Mouse (Mus musculus): ENCODE measurements around the gene Slc5a11.

Slc5a11 gene

DNA sequence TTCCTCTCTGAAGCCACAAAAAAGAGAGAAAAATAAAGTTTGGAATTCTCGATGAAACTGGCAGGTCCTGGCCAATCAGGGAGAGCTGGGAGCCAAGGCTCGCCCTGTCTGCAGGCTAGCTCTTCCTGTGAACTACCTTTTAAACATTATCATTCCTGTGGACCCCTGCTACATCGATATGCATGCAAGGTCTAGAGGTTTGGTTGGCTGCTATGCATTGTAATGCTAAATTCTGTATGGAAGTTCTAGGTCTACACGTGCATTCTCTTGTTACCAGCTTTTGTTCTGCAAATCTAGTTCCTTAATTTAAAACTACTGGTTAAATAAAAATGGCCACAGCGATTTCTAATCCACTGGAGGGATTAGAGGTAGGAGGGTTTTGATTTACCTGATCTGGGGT lies 3.1 kb upstream of the Slc5a11 start:
- DNase-seq (ENCODE audit: low read depth, low spot score): no peak

DNA sequence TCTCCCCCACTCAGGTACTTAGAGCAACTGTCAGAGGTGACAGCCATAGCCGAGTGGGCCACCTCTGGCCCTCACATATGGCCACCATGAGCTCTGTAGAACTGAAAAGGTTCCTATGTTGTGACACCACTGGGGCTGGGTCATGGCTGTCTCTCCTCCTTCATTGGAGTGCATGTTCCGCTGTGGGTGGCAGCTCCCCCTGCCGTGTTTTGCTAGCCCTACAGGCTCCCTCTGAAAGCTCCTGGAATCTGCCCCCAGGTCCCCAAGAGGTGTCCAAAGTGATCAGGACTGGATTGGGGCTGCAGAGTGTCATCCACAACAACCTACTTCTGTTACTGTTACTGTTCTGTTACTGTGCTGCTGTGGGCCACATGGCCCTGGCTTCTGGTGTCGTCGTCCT lies 2.3 kb upstream of the Slc5a11 start:
- DNase-seq (ENCODE audit: low read depth, low spot score): no peak

DNA sequence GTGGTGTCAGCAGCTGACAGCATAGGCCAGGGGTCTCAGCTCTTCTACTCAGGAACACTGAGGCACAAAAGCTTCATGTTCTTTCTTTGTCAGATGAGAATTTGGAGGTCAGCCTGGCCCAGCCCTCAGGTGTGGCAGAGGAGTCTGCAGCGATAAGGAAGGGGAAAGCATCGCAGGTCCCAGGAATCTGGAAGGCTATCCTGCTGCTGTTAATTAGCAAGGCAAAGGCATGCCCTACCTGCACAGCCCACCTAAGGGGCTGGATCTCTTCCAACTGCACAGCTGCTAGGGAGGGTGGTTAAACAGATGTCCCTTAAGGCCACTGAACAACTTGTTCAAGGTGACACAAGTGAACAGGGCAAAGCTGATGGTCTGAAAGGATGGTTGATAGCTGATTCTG lies 558 bp downstream of the Slc5a11 start:
- no peak for DNase-seq (ENCODE audit: low read depth, low spot score)

DNA sequence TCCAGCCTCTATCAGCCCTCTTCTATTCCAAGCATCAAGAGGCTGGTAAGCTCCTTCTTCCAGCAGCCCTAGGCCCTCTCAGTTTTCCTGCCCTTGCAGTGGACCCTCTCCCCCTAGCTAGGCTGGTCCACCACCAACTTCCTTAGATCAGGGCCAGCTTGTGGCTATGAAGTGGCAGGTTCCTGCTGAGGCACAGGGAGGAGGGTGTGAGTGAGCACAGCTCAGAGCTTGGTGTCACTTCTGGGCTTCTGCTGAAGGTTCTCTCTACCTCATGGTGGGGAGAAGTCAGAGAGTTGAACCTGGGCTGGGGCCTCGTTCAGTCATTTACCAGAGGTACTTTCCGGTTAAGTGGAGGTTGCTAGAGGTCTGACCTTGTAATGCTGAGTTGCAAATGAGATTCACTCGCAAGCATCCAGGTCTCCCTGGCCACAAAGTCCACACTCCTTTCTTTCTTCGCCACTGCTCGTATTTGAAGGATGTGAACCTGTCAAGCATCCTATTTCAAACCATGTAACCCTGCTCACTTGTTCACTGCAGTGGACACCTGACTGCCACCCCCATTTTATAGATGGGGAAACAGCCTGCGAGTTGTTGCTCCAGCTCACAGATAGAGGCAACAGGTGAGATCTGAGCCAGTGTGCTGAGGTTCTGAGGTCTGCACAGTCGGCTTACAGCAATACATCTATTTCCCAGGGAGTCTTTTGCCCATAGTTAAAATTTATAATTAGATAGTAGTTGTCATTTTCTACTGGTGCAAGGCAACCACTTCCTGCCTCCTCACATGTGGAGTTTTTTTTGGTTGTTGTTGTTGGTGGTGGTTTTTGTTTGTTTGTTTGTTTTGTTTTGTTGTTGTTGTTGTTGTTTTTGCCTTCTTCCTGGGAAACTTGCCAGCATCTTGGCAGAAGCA lies 3.1 kb downstream of the Slc5a11 start:
- DNase-seq (ENCODE audit: low read depth, low spot score): no peak

DNA sequence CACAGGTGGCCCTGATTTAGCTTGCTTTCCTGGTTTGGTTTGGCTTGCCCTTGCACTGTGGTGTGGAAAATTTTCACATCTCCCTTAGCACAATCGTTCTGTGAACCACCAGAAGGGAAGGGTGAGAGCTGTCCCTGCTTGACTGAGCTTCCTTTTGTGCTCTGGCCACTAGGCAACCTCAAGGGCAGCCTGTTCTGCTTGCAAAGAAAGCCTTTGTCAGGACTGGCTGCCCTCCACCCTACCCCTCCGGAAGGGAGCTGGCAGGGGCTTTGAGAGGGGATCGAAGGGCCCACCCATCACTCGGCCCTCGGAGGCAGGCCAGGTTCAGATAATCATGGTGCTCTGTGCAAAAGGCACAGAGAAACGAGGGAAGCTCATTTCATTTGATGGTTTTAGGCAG lies 4.0 kb downstream of the Slc5a11 start:
- no peak for DNase-seq (ENCODE audit: low read depth, low spot score)

DNA sequence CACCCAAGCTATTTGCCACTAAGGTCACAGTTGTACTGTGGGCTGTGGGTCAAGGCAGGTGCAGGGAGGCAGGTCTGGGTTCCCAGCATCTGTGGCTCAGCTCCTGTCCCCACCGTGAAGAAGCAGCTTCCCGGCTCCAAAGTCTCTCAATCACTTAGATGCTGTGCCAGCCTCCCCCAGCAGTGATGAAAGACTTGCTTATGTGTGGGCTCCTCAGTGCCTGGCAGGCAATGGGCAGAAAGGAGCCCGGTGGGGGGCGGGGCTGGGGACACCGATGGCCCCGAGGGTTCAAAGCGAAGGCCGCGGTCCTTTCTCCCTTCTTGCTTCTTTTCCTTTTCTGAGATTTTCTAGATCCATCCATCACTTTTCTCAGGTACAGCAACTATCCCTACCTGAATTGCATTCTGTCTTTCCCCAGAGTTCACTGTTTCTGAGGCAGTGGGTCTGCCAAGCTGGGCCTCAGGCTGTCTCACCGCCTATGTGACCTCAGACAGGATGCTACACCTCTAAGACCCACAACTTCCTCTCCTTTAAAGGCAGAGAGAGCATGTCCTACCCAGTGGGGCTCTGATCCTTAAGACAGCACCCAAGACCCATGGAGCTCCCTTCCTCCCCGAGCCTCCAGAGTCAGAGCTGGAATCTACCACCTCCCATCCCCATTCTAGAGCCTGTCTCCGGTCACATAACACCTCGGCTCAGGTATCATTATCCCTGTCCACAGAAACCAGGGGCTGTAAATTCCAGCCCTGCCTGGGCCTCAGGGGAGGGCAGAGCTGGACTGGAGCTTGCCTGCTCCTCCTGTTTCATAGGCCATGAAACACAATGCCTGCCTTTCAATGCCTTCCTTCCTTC lies 5.4 kb downstream of the Slc5a11 start:
- DNase-seq (ENCODE audit: low read depth, low spot score): no peak

DNA sequence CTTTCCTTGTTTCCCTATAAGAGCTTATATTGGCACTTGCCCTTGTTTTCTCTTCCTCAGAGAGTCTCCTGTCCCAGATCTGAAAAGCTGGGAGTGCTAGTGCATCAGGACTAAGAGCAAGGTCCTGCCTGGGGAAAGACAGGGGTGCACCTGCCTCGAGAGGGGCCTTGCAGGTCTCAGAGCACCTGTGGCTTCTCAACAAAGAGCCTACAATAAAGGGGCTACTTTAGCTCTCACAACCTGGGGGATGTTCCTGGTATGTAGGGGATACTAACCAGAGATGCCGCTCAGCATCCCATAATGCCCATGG lies 6.0 kb downstream of the Slc5a11 start:
- no peak for DNase-seq (ENCODE audit: low read depth, low spot score)

DNA sequence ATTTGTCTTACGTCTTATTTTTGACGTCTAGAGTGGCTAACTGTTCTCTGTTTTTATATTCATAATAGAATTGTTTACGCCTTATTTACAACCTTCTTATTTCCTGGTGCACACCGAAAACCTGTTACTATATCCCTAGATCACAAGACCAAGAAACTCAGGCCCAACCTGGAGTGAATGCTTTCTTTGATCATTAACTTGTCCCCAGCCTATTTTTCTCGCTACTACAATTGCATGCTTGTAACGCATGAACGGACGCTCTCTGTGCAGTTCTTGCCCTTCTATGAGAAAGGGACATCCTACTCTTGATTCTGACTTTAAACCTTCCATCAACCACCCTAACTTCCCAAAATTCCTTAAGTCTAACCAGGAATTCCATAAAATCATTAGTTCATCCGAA lies 9.5 kb downstream of the Slc5a11 start:
- no peak for DNase-seq (ENCODE audit: low read depth, low spot score)

DNA sequence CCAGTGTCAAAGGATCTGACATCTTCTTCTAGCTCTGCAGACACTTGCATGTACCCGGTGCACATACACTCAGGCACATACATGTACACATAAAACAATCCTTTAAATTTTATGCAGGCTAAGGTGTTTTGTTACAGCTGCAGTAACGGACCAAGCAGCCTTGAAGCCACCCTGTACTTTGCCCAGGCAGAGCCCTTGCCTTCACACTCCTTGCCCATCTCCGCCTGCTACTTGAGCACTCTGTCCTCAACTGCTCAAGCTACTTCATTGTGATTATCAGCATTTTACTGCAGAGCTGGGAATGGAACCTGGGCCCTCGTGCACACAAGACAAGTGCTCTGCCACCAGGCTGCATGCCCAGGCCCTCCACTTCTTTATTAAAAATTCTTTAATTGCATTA lies 10.6 kb downstream of the Slc5a11 start:
- no peak for DNase-seq (ENCODE audit: low read depth, low spot score)

DNA sequence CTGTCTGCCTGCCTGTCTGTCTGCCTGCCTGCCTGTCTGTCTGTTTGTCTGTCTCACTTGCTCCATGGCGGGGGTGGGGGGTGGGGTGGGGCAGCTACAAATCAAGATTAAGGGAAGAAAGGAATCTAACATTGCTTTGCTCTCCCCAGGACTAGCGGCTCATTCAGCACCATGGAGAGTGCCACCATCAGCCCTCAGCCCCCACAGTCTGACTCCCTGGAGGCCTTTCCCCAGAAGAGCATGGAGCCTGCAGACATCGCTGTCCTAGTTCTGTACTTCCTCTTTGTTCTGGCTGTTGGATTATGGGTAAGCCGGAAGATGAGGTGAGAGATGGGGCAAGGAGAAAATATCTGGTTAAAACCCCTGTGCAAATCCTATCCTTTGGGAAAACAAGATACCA lies 20.9 kb downstream of the Slc5a11 start:
- no peak for DNase-seq (ENCODE audit: low read depth, low spot score)

DNA sequence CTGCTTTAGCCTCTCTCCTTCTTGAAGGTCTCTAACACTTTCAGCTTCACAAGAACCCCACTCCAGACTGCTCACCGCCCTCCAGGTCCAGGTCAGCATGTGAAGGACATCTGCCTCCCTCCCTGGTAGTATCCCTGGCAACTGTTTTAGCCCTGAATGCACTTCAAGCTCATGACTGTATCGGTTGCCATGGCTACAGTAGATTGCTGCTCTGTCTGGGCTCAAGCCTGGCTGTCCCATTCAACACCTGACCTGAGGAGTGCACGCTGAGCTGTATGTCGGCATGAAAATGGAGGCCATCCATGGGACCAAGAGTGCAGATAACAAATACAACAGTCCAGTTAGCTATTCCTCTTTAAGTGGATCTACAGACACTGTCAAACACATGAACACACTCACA lies 24.0 kb downstream of the Slc5a11 start:
- DNase-seq (ENCODE audit: low read depth, low spot score): no peak

DNA sequence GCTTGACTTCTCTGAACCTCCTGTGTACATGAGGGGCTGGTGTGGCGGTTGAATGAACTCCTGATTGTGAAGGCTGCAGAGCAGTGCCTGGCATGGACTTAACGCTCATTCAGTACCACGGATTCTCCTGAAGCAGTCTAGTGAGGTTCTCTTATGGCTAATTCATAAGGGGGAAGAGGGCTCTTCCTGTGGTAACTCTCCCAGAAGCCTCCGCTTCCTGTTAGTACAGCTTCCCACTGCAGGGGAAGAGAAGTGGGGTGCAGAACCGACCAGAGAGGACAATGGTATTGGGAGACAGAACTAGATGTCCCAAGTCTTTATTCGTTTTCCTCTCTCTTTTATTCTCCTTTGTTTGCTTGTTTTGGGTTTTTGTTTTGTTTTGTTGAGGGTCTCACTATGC lies 25.5 kb downstream of the Slc5a11 start:
- DNase-seq (ENCODE audit: low read depth, low spot score): no peak

DNA sequence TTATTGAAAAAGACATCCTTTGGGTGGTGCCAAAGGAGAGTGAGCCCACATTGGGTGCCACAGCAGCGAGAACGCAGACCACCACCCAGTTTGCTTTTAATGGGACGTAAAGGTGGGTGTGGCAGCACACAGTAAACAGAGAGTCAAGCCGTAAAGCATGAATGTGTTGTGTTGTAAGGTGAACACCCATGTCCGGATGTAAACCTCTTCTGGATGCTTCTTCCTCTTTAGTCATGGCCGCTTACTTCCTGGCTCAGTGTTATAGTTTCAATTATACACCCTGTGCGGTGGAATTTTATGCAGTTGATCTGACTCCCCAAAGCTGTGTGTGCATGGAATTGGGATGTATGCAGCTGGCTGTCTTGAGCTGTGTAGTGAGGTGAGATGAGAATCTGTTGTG lies 27.7 kb downstream of the Slc5a11 start:
- no peak for DNase-seq (ENCODE audit: low read depth, low spot score)

DNA sequence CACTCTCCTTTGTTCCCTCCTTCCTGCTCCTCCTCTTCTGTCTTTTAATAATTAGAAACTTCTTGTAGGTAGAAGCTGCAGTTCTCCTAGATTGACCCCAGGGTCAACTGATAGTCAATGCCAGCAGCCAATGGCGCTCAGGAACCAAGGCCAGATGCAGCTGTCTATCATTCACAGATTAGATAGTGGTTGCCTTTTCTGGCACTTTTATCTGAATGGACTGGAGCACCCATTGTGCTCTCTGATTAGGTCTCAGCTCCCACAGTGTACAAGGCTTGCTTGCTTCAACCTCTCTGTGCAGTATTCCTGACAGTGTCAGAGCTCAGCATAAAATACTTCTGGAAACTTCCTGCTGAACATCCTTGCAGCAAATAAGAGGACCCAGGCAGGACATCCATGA lies 30.3 kb downstream of the Slc5a11 start:
- no peak for DNase-seq (ENCODE audit: low read depth, low spot score)

DNA sequence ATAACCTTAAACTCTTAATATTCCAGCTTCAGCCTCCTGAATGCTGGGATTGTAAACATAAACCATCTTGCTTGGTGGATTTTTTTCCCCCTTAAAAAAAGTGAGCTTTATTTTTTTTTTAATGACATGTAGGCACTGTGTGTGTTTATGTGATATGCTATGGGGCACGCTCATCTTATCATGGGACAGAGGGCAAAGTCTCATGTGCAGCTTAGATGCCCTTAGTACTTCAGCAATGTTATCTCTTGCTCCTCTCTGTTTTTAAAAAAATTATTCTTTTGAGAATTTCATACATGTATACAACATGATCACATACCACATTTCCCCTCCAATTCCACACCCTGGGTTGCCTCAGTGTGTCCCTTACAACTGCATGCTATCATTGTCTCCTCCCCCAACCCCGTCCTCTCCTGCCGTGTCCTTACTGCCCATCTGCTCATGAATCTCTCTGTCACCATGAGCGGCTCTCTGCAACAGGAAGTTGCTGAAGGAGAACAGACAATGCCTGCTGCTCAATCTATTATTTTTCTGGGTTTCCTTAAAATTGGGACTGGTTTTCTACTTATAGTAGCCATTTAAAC lies 32.0 kb downstream of the Slc5a11 start:
- DNase-seq (ENCODE audit: low read depth, low spot score): no peak

DNA sequence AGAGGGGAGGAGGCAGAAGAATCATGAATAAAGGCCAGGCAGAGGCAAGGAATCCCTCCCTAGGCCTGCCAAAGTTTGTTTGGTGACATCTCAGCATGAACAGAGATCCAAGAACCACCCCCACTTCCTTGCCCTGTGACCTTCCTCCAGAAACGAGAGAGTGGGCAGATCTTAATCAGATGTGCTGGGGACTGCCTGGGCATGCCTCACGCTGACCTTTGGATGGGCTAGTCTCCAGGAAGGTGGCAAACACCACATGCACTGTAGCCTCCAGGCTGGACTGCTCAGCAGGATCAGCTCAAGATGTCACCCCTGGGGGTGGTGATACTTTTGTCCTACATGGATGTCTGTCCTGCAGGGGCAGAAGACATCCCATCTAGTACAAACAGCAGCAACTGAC lies 33.6 kb downstream of the Slc5a11 start:
- DNase-seq (ENCODE audit: low read depth, low spot score): no peak

DNA sequence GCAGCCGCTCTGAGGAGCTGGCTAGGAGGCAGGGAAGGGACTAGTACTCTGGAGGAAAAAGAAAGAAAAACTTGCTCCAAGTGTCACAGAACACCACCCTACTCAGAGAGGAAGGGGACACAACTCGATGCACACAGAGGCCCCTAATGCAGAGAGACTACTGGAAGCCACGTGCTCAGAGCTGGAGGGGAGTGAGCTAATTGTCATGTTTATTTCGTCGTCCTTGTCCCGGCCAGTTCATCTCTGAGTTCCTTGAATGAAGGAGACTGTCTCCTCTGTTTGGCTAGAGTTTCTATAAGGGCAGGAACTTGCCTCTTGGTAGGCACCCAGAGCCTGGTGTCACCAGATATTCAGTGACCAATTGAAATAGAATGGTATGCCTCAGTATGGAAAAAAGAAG lies 36.8 kb downstream of the Slc5a11 start:
- no peak for DNase-seq (ENCODE audit: low read depth, low spot score)

DNA sequence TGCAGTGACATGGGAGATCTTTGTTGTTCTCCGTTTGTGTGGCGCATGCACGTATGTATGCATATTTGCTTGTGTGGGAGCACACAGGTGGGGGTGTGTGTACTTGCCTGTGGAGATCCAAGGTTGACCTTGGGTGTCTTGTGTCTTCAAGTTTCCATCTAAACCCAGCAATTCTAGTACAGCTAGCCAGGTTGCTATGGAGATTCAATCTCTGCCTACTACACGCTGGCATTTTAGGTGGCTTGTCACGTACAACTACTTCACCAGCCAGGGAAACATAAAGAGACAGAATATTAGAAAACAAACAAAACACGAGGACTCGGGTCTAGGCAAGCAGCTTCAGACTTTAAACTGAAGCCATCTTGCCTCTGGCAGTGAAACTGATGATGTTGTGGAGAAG lies 38.8 kb downstream of the Slc5a11 start:
- no peak for DNase-seq (ENCODE audit: low read depth, low spot score)

DNA sequence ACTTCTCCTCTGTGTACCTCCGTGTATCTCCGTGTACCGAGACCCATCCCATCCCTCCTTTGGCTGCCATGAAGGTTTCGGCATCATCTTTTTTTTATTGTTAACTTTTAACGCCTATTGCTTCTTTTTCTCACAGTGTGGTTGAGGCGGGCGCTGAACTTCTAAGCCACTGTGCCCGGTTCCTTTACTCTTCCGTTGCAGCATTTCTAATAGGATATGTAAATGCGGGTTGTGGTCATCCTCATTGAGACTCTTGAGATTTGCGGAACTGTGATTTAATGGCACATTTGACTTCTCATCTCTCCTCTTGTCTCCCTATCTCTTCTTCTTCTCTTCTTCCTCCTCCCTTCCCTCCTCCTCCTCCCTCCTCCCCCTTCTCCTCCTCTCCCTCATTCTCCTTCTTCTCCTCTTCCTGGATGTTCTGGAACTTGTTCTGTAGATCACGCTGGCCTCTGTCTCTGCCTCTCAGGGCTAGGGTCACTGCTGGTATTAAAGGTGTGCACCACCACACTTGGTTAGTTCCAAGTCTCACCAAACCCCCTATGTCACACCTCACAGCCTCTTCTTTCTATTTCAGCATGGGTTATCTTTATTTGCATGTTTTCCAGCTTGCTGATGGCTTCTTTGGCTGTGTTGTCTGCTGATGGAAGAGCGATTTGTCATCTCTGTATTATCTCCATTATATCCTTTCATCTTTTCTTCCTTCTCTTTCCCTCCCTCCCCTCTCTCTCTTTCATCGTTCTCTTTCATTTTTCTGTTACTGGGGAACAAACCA lies 39.8 kb downstream of the Slc5a11 start:
- DNase-seq (ENCODE audit: low read depth, low spot score): no peak

DNA sequence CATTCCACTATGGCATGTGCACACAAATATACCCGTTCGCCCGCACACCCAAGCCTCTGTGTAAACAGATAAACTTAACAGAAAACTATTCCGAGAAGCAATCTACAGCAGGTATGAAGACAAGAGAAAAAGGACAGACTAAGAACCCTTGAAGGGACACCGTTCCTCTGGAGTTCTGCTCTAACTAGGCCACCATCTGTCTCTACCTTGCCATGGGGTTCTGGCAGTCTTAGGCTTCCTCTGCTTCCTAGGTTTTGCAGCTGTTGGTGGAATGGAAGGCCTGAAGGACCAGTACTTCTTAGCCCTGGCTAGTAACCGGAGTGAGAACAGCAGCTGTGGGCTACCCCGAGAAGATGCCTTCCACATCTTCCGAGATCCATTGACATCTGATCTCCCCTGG lies 43.5 kb downstream of the Slc5a11 start:
- no peak for DNase-seq (ENCODE audit: low read depth, low spot score)

DNA sequence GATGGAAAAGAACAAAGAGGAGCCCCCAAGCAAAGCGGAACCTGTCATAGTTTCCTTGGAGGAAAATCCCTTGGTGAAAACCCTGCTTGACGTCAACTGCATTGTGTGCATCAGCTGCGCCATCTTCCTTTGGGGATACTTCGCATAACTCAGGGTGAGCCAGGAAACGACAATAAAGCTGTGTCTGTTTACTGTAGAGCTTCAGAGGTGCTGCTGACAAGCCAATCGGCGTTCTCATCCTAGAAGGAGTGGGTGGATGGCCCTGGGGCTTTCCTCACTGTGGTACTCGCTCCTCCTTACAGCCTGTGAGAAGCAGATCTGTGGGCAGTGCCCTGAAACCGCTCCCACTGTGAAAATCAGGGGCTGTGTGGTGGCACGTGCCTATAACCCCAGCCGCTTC lies 58.5 kb downstream of the Slc5a11 start:
- DNase-seq (ENCODE audit: low read depth, low spot score): no peak

DNA sequence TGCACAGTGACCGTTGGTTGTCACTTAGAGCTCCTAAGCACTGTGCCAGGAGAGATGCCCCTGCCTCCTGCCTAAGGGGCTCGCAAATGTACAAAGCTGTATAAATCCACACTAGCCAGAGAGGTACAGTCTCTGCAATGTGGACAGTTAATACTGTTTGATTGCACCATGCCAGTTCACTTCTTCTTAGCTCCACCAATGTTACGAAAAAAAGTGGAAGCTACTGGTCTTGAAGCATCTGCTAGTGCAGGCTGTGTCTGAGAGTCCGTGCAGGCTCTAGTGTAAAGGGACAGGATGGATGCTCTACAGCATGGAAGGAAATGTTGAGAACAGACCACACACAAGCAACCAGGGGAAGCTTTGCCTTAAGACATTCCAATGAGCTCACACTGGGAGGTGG lies 62.0 kb downstream of the Slc5a11 start:
- no peak for DNase-seq (ENCODE audit: low read depth, low spot score)
